Mouse (Mus musculus): ENCODE data around the gene Rbfox3. TPM values are rescaled to one million over a fixed set of nuclear protein-coding genes. Genes with fewer than 3 reads are reported as not detected.

Gene Rbfox3
- polyA plus RNA-seq, 1 experiment from 2014 or later: 1.5 TPM

DNA sequence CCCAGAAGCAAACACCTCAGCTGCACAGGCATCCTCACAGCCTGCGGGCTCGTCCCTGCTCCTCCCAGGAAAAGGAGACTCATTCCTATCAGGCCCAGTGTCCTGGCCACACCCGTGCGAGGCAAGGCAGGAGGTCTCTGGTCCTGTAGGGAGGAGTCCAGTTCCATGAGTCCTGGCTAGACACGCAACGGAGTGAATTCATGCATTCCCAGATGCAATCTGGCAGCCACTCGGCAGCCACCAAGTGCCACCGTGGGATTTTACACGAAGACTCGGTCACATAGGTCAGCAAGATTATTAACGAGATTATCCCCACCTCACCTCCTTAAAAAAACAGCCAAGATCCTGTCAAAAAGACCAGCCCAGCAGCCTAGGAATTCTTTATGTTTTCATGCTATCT, 37.4 kb downstream of the Rbfox3 start:
- H3K4me2 ChIP-seq (replicated peaks): no peak overlapping the region
- no peaks in the 10 kb centered on the region for H3K9me3 ChIP-seq
- H3K4me1 ChIP-seq (replicated peaks): 0 out of 2 replicates have a peak, but pooled peaks cover 8% of the 10 kb centered on the region
- WGBS: 72% methylated on average over 11 of the region's 11 CpGs
- no peaks in the 10 kb centered on the region for H3K27me3 ChIP-seq (replicated peaks)
- no peak overlapping the region for H3K27ac ChIP-seq
- ATAC-seq: no peak
- no peaks in the 10 kb centered on the region for H3K36me3 ChIP-seq
- H3K9ac ChIP-seq: no peak overlapping the region
- H3K4me3 ChIP-seq (replicated peaks): no peak overlapping the region

DNA sequence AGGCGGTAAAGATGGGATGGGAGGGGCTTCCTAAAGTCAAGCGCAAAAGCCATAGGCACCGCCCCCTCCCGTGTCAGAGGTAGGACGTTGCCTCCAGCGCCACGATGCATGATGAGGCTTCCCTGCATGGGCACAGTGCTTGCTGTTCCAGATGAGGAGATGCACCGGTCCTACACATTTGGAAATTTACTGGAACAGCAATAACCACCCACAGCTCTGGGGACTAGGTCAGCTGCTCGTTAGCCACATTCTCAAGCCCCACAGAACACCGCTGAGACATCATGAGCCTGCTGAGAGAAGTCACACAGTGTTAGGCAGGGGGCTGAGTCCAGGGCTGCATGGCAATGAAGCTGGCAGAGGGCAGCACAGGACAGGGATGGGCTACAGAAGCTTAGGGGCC, 39.9 kb downstream of the Rbfox3 start:
- Histone ChIP-seq H3K9me3 (no peaks in the 10 kb centered on the region), H3K36me3 (no peaks in the 10 kb centered on the region), H3K27ac (no peak overlapping the region), H3K4me2 (replicated peaks) (no peak overlapping the region), H3K4me3 (replicated peaks) (no peak overlapping the region), H3K4me1 (replicated peaks) (0 out of 2 replicates have a peak, but pooled peaks cover 8% of the 10 kb centered on the region), H3K27me3 (replicated peaks) (no peaks in the 10 kb centered on the region), H3K9ac (no peak overlapping the region)
- 85% methylated on average over 10 of the region's 10 CpGs for WGBS
- no peak for ATAC-seq

DNA sequence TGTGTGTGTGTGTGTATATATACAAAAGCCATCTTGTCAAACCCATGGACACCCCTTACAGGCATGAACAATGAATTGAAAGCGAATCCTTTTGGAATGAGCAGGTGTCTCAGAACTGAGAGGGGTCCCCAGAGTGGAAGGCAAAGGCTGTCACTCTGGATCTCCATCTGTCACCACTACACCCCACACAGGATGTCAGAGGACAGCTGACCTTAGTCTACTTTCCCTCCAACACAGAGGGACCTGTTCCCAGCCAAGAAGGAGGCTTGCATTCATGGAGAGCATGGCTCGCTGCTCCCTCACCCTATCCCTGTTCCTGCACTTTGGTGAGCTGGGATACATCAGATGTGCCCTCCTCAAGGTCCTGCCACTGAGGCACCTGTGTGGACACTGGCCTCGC, 48.0 kb downstream of the Rbfox3 start:
- H3K9ac ChIP-seq: no peak overlapping the region
- ATAC-seq: no peak
- 74% methylated on average over 3 of the region's 3 CpGs for WGBS

DNA sequence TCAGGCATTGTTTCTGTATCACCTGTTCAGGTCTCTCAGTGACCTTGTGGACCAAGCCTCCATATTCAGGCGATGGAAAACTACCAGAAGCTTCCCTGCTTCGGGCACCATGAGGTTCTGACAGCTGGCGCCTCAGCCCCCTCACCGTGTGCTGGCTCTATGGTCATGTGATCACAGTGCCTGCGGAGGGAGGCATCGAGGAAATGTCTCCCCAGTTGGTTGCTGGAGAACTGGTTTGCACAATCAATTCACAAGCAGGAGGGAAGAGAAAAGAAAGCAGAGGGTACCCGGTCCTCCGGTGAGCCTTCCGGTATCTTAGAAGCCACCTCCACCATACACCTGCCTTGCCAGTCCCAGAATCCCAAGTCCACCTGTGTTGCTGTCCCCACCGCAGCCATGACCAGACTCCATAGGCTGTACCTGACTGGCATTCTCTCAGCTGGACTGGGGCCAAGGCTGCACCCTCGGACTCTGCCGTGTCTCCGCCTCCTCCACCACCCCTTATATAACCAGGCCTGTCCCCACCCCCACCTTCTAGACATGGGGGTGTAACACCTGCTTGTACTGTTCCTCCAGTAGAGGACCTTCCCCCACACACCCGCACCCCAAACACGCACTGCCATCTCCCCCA, 49.5 kb downstream of the Rbfox3 start:
- no peak overlapping the region for H3K4me2 ChIP-seq (replicated peaks)
- no peak overlapping the region for H3K4me3 ChIP-seq (replicated peaks)
- H3K9me3 ChIP-seq: no peaks in the 10 kb centered on the region
- no peak for ATAC-seq
- no peaks in the 10 kb centered on the region for H3K36me3 ChIP-seq
- H3K4me1 ChIP-seq (replicated peaks): no peaks in the 10 kb centered on the region
- H3K27ac ChIP-seq: no peak overlapping the region
- WGBS: 85% methylated on average over 15 of the region's 15 CpGs
- no peak overlapping the region for H3K9ac ChIP-seq
- no peaks in the 10 kb centered on the region for H3K27me3 ChIP-seq (replicated peaks)

More for the DNA sequence above, 48.0 kb downstream of the Rbfox3 start:
- Histone ChIP-seq H3K27me3 (replicated peaks) (no peaks in the 10 kb centered on the region), H3K4me1 (replicated peaks) (no peaks in the 10 kb centered on the region), H3K4me3 (replicated peaks) (no peak overlapping the region), H3K36me3 (no peaks in the 10 kb centered on the region), H3K4me2 (replicated peaks) (no peak overlapping the region), H3K27ac (no peak overlapping the region), H3K9me3 (no peaks in the 10 kb centered on the region)

DNA sequence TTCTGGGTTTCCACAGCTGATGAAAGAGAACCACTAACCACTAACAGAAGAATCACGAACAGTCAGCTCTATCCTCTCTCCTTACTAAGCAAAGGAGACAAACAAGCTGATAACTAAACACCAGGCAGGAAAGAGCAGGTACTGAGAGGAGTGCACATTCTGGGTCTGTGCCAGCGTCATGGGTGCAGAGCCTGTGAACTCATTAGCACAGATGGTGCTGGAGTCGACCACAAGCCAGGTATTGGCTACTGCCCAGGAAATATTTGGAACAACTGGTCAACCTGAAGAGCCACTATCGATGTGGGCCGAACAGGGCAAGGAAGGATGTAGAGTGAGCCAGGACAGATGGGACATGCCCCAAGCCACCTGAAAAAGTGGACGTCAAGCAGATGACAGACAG, 50.2 kb downstream of the Rbfox3 start:
- no peak for ATAC-seq
- H3K27me3 ChIP-seq (replicated peaks): no peaks in the 10 kb centered on the region
- H3K4me3 ChIP-seq (replicated peaks): no peak overlapping the region
- H3K9ac ChIP-seq: no peak overlapping the region
- H3K4me2 ChIP-seq (replicated peaks): no peak overlapping the region
- no peaks in the 10 kb centered on the region for H3K36me3 ChIP-seq
- no peaks in the 10 kb centered on the region for H3K9me3 ChIP-seq
- WGBS: 88% methylated on average over 6 of the region's 6 CpGs
- no peak overlapping the region for H3K27ac ChIP-seq
- no peaks in the 10 kb centered on the region for H3K4me1 ChIP-seq (replicated peaks)

DNA sequence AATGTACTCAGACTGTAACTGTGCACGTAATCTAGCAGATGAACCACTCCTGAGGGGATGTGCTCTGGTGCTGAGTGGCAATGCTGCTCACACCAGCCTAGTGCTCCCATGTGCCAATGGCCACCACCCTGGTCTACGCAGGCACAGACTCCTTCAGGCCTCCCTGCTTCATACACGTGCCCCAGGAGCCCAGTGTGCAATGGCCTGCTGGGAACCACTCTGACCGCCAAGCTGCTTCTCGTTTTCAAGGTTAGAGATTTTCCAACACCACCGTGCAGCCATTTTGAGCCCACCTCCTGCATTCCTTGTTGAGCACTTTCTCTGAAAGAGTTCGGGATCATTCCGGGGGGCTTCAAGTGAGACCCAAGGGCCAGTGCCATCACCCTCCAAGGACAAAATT, 50.6 kb downstream of the Rbfox3 start:
- ATAC-seq: no peak
- Histone ChIP-seq H3K4me2 (replicated peaks) (no peak overlapping the region), H3K36me3 (no peaks in the 10 kb centered on the region), H3K27ac (no peak overlapping the region), H3K27me3 (replicated peaks) (no peaks in the 10 kb centered on the region), H3K4me3 (replicated peaks) (no peak overlapping the region), H3K9me3 (no peaks in the 10 kb centered on the region), H3K4me1 (replicated peaks) (no peaks in the 10 kb centered on the region), H3K9ac (no peak overlapping the region)
- 88% methylated on average over 8 of the region's 8 CpGs for WGBS

DNA sequence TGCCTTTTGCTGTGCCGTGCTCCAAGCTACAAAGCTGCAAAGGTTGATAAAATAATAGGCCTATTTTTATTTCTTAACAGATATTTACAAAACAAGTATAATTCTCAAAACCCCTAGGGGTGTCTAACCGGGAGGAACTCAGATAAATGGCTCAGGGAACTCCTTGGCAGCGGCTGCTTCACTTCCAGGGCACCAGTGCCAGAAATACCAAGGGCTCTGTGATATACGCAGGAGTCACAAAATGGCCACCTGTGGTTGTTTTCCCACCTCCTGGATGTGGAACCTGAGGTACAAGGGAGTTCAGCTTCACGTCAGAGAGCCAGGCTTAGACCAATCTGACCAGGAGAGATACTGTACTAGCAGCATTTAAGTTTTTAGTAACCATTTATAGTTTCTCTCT, 51.6 kb downstream of the Rbfox3 start:
- no peak overlapping the region for H3K9ac ChIP-seq
- no peak for ATAC-seq
- H3K4me1 ChIP-seq (replicated peaks): no peaks in the 10 kb centered on the region
- no peak overlapping the region for H3K4me2 ChIP-seq (replicated peaks)
- H3K27ac ChIP-seq: no peak overlapping the region
- H3K27me3 ChIP-seq (replicated peaks): no peaks in the 10 kb centered on the region
- 77% methylated on average over 5 of the region's 5 CpGs for WGBS
- H3K9me3 ChIP-seq: no peaks in the 10 kb centered on the region
- H3K4me3 ChIP-seq (replicated peaks): no peak overlapping the region
- H3K36me3 ChIP-seq: no peaks in the 10 kb centered on the region

DNA sequence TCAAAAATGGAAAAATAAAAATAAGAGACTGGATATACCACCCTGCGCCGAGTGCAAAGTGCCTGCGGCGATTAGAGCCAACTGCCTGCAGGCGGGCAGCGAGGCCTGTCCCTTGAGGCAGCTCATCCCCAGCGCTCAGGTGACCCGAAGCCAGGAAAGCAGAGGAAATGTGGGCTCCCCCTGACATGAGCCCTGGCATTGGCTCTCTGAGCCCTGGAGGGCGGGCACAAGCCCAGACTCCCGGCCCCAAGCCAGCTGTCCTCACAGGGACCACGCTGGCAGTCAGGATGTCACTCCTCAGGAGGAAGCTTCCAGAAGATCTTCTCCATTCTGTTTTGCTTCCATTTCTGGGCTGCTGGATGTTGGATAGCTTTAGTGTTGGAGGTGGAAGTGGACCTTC, 53.1 kb downstream of the Rbfox3 start:
- Histone ChIP-seq H3K4me3 (replicated peaks) (no peak overlapping the region), H3K4me1 (replicated peaks) (no peaks in the 10 kb centered on the region), H3K27me3 (replicated peaks) (no peaks in the 10 kb centered on the region), H3K36me3 (no peaks in the 10 kb centered on the region), H3K4me2 (replicated peaks) (no peak overlapping the region), H3K9me3 (no peaks in the 10 kb centered on the region), H3K9ac (no peak overlapping the region), H3K27ac (no peak overlapping the region)
- 73% methylated on average over 11 of the region's 11 CpGs for WGBS
- ATAC-seq: no peak

DNA sequence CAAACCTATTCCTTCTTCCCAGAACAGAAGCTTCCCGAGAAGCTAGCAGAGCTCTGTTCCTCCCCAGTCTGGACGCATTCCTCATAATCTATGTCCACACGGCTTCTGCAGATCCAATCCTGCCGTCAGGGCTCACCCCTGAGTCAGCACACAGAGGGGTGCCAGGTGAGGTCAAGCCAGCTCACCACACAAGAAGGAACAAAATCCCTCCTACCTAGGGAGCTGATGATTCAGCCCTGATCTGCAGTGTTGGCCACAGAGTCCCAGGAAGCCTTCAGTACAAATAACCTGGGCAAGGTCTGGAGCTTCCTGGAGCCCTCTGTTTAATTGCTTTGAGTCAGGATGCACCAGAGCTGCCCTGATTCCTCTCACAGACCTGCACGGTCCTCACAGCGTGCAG, 60.0 kb downstream of the Rbfox3 start:
- 57% methylated on average over 6 of the region's 6 CpGs for WGBS
- no peak for ATAC-seq

DNA sequence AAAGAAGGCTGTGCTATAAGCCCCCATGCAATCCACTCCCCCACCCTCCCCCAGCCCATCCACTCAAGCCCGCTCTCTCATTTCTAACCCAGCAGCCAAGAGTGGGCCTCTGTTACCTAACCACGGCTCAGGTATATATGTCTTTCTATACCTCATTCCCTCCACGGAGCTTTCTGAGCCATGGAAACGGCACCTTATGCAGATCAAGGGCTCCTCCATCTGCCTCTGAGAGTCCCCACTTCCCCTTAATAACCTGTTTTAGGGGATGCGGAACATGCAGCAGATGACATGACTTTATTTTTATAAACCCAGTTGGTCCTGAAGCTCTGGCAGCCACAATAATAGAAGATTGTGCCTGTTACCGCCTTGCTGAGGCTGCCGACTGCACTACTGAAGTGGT, 63.4 kb downstream of the Rbfox3 start:
- no peak overlapping the region for H3K4me3 ChIP-seq (replicated peaks)
- no peak overlapping the region for H3K4me2 ChIP-seq (replicated peaks)
- H3K27me3 ChIP-seq (replicated peaks): no peaks in the 10 kb centered on the region
- WGBS: 83% methylated on average over 7 of the region's 7 CpGs
- ATAC-seq: no peak
- H3K36me3 ChIP-seq: no peaks in the 10 kb centered on the region
- no peak overlapping the region for H3K9ac ChIP-seq
- H3K27ac ChIP-seq: no peak overlapping the region
- H3K9me3 ChIP-seq: no peaks in the 10 kb centered on the region
- H3K4me1 ChIP-seq (replicated peaks): no peaks in the 10 kb centered on the region

More for the DNA sequence above, 60.0 kb downstream of the Rbfox3 start:
- no peak overlapping the region for H3K4me2 ChIP-seq (replicated peaks)
- no peak overlapping the region for H3K9ac ChIP-seq
- no peaks in the 10 kb centered on the region for H3K27me3 ChIP-seq (replicated peaks)
- no peak overlapping the region for H3K4me3 ChIP-seq (replicated peaks)
- H3K4me1 ChIP-seq (replicated peaks): no peaks in the 10 kb centered on the region
- no peaks in the 10 kb centered on the region for H3K9me3 ChIP-seq
- no peaks in the 10 kb centered on the region for H3K36me3 ChIP-seq
- H3K27ac ChIP-seq: no peak overlapping the region

DNA sequence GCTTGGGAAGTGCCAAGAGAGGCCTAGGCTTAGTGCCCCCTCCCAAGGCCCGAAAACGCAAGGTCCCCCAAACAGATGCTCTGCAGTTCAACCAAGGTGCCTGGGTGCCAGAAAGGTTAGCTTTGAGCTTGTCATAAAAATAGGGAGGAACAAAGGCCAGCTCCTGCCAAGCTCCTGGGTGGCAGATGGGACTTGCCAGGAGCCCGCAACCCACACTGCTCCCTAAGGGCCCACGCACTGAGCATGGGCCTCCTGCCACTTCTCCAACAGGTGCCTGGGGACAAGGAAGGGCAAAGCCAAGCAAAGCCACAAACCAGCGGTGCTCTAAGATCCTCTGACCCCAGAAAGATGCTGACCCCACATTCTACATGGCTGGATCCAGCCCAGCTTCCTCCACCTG, 70.4 kb downstream of the Rbfox3 start:
- 78% methylated on average over 5 of the region's 5 CpGs for WGBS
- Histone ChIP-seq H3K4me2 (replicated peaks) (no peak overlapping the region), H3K36me3 (no peaks in the 10 kb centered on the region), H3K27ac (no peak overlapping the region), H3K4me3 (replicated peaks) (no peak overlapping the region), H3K9ac (no peak overlapping the region), H3K27me3 (replicated peaks) (no peaks in the 10 kb centered on the region), H3K4me1 (replicated peaks) (no peaks in the 10 kb centered on the region), H3K9me3 (no peaks in the 10 kb centered on the region)
- ATAC-seq: no peak

DNA sequence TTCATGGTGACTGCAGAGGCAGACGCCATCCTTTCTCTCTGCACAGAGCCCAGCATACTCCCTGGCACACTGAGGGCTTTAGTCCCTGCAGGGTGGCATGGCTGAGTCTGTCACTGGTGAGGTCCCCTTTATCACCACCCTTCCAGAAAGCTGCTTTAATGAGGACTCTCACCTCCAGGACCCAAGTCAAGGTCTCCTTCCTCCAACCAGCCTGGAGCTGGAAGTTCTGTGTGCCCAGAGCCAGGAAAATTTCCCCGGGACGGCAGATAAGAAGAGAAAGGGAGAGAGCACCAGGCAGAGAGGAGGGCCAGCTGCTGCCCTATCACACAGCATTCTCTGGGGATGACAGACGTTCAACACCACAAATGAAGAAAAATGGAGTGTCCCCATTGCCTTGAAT, 73.2 kb downstream of the Rbfox3 start:
- 59% methylated on average over 4 of the region's 4 CpGs for WGBS
- H3K4me1 ChIP-seq (replicated peaks): no peaks in the 10 kb centered on the region; the same call in 1 of the 2 replicates
- H3K27ac ChIP-seq: no peak overlapping the region
- no peak for ATAC-seq
- H3K27me3 ChIP-seq (replicated peaks): no peaks in the 10 kb centered on the region
- H3K9me3 ChIP-seq: no peaks in the 10 kb centered on the region
- no peak overlapping the region for H3K9ac ChIP-seq
- H3K4me3 ChIP-seq (replicated peaks): no peak overlapping the region
- no peak overlapping the region for H3K4me2 ChIP-seq (replicated peaks)
- no peaks in the 10 kb centered on the region for H3K36me3 ChIP-seq

DNA sequence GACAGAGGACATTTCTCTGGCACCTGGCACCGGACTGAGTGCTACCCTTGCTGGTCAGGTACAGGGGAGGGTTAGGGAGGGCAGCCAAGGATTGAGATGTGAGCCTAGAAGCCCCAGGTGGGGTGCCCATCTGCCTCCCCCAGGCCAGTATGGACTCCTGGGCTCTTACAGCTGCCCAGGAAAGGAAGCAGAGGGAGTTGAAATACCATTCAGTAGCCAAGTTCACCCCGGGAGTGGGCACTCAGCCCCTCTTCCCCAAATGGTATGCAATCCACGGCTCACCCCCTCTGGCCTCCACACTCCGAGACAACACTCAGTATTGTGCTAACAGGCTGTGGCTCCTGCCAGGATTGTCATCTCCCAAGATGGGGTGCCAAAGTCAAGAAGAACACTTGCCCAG, 74.5 kb downstream of the Rbfox3 start:
- no peak overlapping the region for H3K4me2 ChIP-seq (replicated peaks)
- no peaks in the 10 kb centered on the region for H3K9me3 ChIP-seq
- 67% methylated on average over 4 of the region's 4 CpGs for WGBS
- H3K4me3 ChIP-seq (replicated peaks): no peak overlapping the region
- H3K9ac ChIP-seq: no peak overlapping the region
- H3K4me1 ChIP-seq (replicated peaks): peaks cover 8% of the 10 kb centered on the region; the same call in 1 of the 2 replicates
- H3K36me3 ChIP-seq: no peaks in the 10 kb centered on the region
- no peaks in the 10 kb centered on the region for H3K27me3 ChIP-seq (replicated peaks)
- no peak for ATAC-seq
- no peak overlapping the region for H3K27ac ChIP-seq
